Mouse (Mus musculus) liver, postnatal 0 days (tissue): ENCODE data around the gene C130032M10Rik. TPM values are rescaled to one million over a fixed set of nuclear protein-coding genes. Genes with fewer than 3 reads are reported as not detected.
"Not testable (repeated sequence)": the region's sequence is repeated elsewhere in the genome, so short reads cannot be mapped to it uniquely, and the experiment has no call there.

Source experiments
- ATAC-seq: fragments of 200-750 bp; cut with Nextera tagmentation; 2 replicates; pipeline ENCODE4 v1.8.0; 2017; ENCODE audit warnings: mild to moderate bottlenecking, moderate library complexity
- DNase-seq: peaks from one replicate; pipeline ENCODE4 v3.0.0-alpha.2; 2016
- H3K27ac ChIP-seq: fragments of 300-500 bp; sonication (generic); 2 replicates; pipeline ENCODE4 v1.5.1; 2014; ENCODE audit warnings: antibody characterized with exemption, moderate library complexity, mild to moderate bottlenecking, low read depth
- H3K27me3 ChIP-seq: fragments of 300-500 bp; sonication (generic); 2 replicates; pipeline ENCODE4 v1.6.1; 2014; ENCODE audit warnings: low read length, control low read depth, mixed read lengths; ENCODE audit not compliant: insufficient read depth
- H3K36me3 ChIP-seq: fragments of 300-500 bp; sonication (generic); replicated peaks from 2 replicates; pipeline ENCODE4 v1.6.1; 2014; ENCODE audit warnings: mild to moderate bottlenecking, control low read depth, low read length, moderate library complexity, mixed read lengths; ENCODE audit not compliant: insufficient read depth
- H3K4me1 ChIP-seq: fragments of 300-500 bp; sonication (generic); 2 replicates; pipeline ENCODE4 v1.6.1; 2014; ENCODE audit warnings: antibody characterized with exemption, mild to moderate bottlenecking, control low read depth; ENCODE audit not compliant: insufficient read depth
- H3K4me2 ChIP-seq: fragments of 300-500 bp; sonication (generic); 2 replicates; pipeline ENCODE4 v1.6.1; 2014; ENCODE audit warnings: low read depth, mild to moderate bottlenecking, low read length, moderate library complexity, mixed read lengths
- H3K4me3 ChIP-seq: fragments of 300-500 bp; sonication (generic); 2 replicates; pipeline ENCODE4 v1.5.1; 2014; ENCODE audit warnings: low read depth, low read length
- H3K9ac ChIP-seq: fragments of 300-500 bp; sonication (generic); replicated peaks from 2 replicates; pipeline ENCODE4 v1.6.1; 2014; ENCODE audit warnings: mild to moderate bottlenecking, moderate library complexity
- H3K9me3 ChIP-seq: fragments of 300-500 bp; sonication (generic); 2 replicates; pipeline ENCODE4 v1.6.1; 2016; ENCODE audit warnings: mild to moderate bottlenecking, control low read depth, low read length, mixed read lengths
- CTCF ChIP-seq: sonication (generic); IDR thresholded peaks from 2 replicates; pipeline ENCODE4 v1.5.1; 2016; ENCODE audit warnings: antibody characterized with exemption, low read depth
- EP300 ChIP-seq: IDR thresholded peaks from 2 replicates; pipeline ENCODE4 v1.6.1; 2016; ENCODE audit warnings: antibody characterized with exemption, low read depth, mild to moderate bottlenecking
- WGBS: fragments of 180-500 bp; shearing (Covaris S2); extraction: QIAGEN DNeasy Blood & Tissue Kit; methylation state at CpG from one replicate; pipeline ENCODE4 v1.1.7; 2014; ENCODE audit not compliant: insufficient replicate concordance; 5-methylcytosine and 5-hydroxymethylcytosine counted together
- polyA plus RNA-seq: library from polyadenylated mRNA; unstranded; fragments of >200 nt; fragmentation: Nextera tagmentation; extraction: Ambion mirVana; gene quantifications from 2 replicates; pipeline ENCODE4 v1.2.1, GENCODE M21; 2015

The C130032M10Rik gene
- polyA plus RNA-seq, 1 experiment from 2014 or later = not detected

GRCm38 (mm10) chr9:114512831-114513230 lies 2.7 kb upstream of the C130032M10Rik start:
- ATAC-seq (no peak), DNase-seq (no peak)
- peaks cover 10% of the 10 kb centered on the region for H3K9me3 ChIP-seq
- H3K27ac ChIP-seq = no peak overlapping the region
- WGBS = 92% methylated on average over 21 of the region's 21 CpGs
- H3K4me2 ChIP-seq = no peak overlapping the region
- H3K4me3 ChIP-seq = no peak overlapping the region
- no peaks in the 10 kb centered on the region; the same call in 1 of the 2 replicates for H3K36me3 ChIP-seq
- H3K27me3 ChIP-seq = no peaks in the 10 kb centered on the region
- TF ChIP-seq CTCF = no peak
- TF ChIP-seq EP300 = no peak
- no peak overlapping the region for H3K9ac ChIP-seq
- no peaks in the 10 kb centered on the region for H3K4me1 ChIP-seq

GRCm38 (mm10) chr9:114517924-114518497 lies 2.5 kb downstream of the C130032M10Rik start:
- H3K4me3 ChIP-seq = no peak overlapping the region
- no peak overlapping the region for H3K9ac ChIP-seq
- no peaks in the 10 kb centered on the region; the same call in 1 of the 2 replicates for H3K36me3 ChIP-seq
- ATAC-seq (no peak), DNase-seq (no peak)
- WGBS = 70% methylated on average over 13 of the region's 13 CpGs
- H3K27ac ChIP-seq = no peak overlapping the region
- no peaks in the 10 kb centered on the region for H3K4me1 ChIP-seq
- H3K27me3 ChIP-seq = no peaks in the 10 kb centered on the region
- H3K9me3 ChIP-seq = peaks cover 5% of the 10 kb centered on the region; the same call in 1 of the 2 replicates
- no peak overlapping the region for H3K4me2 ChIP-seq
- TF ChIP-seq CTCF (no peak), EP300 (no peak)

GRCm38 (mm10) chr9:114518812-114519477 lies 3.4 kb downstream of the C130032M10Rik start:
- TF ChIP-seq EP300 = no peak
- TF ChIP-seq CTCF = peak; percentile 64
- Histone ChIP-seq H3K4me2 (no peak overlapping the region), H3K9me3 (no peaks in the 10 kb centered on the region), H3K9ac (no peak overlapping the region), H3K36me3 (no peaks in the 10 kb centered on the region), H3K27ac (no peak overlapping the region), H3K27me3 (no peaks in the 10 kb centered on the region), H3K4me3 (no peak overlapping the region), H3K4me1 (no peaks in the 10 kb centered on the region)
- no peak for DNase-seq
- 56% methylated on average over 9 of the region's 9 CpGs for WGBS
- ATAC-seq = no peak

DNA sequence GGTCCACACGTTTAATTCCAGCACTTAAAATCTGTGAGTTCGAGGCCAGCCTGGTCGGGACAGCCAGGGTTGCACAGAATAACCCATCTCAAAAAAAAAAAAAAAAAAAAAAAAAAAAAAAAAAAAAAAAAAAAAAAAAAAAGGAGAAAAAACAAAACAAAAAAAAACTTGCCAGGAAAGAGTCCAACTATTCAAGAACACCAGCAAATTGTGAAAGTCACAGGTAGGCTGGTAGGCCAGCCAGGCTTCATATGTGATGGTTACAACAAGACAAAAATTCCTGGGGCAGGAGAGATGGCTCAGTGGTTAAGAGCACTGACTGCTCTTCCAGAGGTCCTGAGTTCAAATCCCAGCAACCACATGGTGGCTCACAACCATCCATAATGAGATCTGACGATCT lies 5.0 kb downstream of the C130032M10Rik start:
- not testable (repeated sequence) for DNase-seq, H3K27ac ChIP-seq, H3K4me2 ChIP-seq, H3K9me3 ChIP-seq, H3K4me1 ChIP-seq, H3K27me3 ChIP-seq, ATAC-seq, H3K36me3 ChIP-seq, H3K4me3 ChIP-seq, H3K9ac ChIP-seq
- WGBS = 60% methylated on average over 4 of the region's 4 CpGs

- 32% methylated on average over 5 of the region's 5 CpGs for WGBS
- H3K9me3 ChIP-seq = no peaks in the 10 kb centered on the region
- H3K9ac ChIP-seq = no peak overlapping the region
- H3K36me3 ChIP-seq = no peaks in the 10 kb centered on the region
- H3K4me2 ChIP-seq = no peak overlapping the region
- H3K4me3 ChIP-seq = no peak overlapping the region
- peaks cover 12% of the 10 kb centered on the region for H3K4me1 ChIP-seq
- no peak for DNase-seq
- H3K27me3 ChIP-seq = no peaks in the 10 kb centered on the region
- TF ChIP-seq EP300 (no peak), CTCF (peak; percentile 52; the same call in 1 of the 2 replicates)
- peak; percentile 35; the same call in 1 of the 2 replicates for ATAC-seq
- peak overlapping the region; percentile 20 for H3K27ac ChIP-seq
Measured at GRCm38 (mm10) chr9:114522041-114522440, 6.5 kb downstream of the C130032M10Rik start.

DNA sequence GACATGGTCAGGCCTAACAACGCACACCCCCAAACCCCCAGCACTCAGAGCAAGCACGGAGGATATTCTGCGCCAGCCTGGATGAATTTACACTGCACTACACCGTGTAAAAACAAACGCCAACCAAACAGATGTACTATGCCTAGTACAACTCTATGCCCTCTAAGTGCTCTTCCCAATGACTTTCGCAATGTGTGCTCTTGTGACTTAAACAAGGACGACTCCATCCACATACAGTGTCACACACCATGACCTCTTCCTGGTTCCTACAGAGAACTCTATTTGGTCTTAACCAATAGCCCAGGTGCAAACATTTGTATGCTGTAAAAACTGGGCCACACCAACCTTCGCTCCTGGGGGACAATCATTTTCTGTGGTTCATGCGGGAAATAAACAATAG lies 7.0 kb downstream of the C130032M10Rik start:
- TF ChIP-seq CTCF = no peak
- TF ChIP-seq EP300 = no peak
- peak overlapping the region; percentile 39 for H3K27ac ChIP-seq
- H3K9me3 ChIP-seq = no peaks in the 10 kb centered on the region
- DNase-seq (no peak), ATAC-seq (peak; percentile 89)
- no peak overlapping the region for H3K4me2 ChIP-seq
- H3K9ac ChIP-seq = no peak overlapping the region
- H3K27me3 ChIP-seq = no peaks in the 10 kb centered on the region
- 56% methylated on average over 9 of the region's 9 CpGs for whole genome bisulfite sequencing
- H3K4me3 ChIP-seq = no peak overlapping the region
- peaks cover 12% of the 10 kb centered on the region for H3K4me1 ChIP-seq
- H3K36me3 ChIP-seq = no peaks in the 10 kb centered on the region
